Comparison of ENCODE assay signal across 15 mouse cellular contexts in genomic region chr1:118787486-118787885, GRCm38 (mm10).
"Had no signal": no experiment of that assay in that cellular context is flagged by ENCODE, and none has a peak within 500 bp of the region (broad histone marks: within the 10 kb centered on the region; RNA-seq: fewer than 3 reads in every experiment).

No protein-coding gene starts in this region.

- H3K4me2 ChIP-seq: neural tube, embryonic 13.5 days; neural tube, embryonic 15.5 days; stomach, embryonic 15.5 days had no signal

- H3K9ac ChIP-seq: neural tube, embryonic 13.5 days; neural tube, embryonic 15.5 days; stomach, embryonic 15.5 days had no signal

- H3K4me1 ChIP-seq: neural tube, embryonic 13.5 days; stomach, embryonic 15.5 days had no signal

- H3K9me3 ChIP-seq: neural tube, embryonic 13.5 days; neural tube, embryonic 15.5 days; stomach, embryonic 15.5 days had no signal

- H3K36me3 ChIP-seq: neural tube, embryonic 13.5 days; neural tube, embryonic 15.5 days; stomach, embryonic 15.5 days had no signal

- H3K27me3 ChIP-seq: neural tube, embryonic 13.5 days; neural tube, embryonic 15.5 days; stomach, embryonic 15.5 days had no signal

- H3K27ac ChIP-seq: neural tube, embryonic 13.5 days; neural tube, embryonic 15.5 days; stomach, embryonic 15.5 days had no signal

- DNase-seq: retina, postnatal 1 day; right cerebral cortex, adult 18-20 months; right cerebral cortex, postnatal 14 days; right cerebral cortex, postnatal 25 days; right cerebral cortex, postnatal 4 days; spleen, adult 18-20 months; thymus, adult 18-20 months; thymus, adult 2 months; thymus, postnatal 14 days; thymus, postnatal 25 days; thymus, postnatal 36 days; thymus, postnatal 4 days had no signal

- H3K4me3 ChIP-seq: neural tube, embryonic 13.5 days; neural tube, embryonic 15.5 days; stomach, embryonic 15.5 days had no signal
